Mouse (Mus musculus): ENCODE measurements around the gene Ccdc181. TPM values are rescaled to one million over a fixed set of nuclear protein-coding genes. Genes with fewer than 3 reads are reported as not detected.

Gene Ccdc181
- polyA plus RNA-seq, 1 experiment from 2014 or later, result 2.1 TPM

DNA sequence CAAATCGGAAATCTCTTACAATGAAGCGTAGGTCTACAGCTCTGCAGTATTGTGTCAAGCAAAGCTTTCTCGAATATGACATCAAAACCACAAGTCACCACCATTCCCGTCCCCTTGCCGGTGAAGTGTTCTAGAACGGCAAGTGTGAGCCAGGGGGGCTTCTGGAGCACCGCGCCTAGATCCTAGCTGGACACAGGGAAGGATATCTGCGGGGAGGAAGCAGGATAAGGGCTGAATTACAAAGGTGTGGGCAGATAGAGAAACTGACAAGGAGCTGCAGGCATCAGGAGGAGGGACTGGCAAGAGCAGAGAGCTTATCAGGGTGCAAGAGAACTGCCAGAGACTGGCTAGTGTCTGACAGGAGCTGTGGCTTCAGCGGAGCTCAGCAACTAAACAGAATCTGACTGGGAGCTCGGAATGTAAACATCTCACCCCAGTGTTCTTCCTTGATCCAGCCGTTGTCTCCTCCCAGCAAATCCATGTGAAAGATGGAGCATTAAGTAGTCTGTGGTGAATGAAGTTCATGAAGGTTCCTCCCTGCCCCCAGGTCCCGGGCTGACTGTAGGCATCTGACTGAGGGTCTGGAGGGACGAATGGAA, 44.3 kb downstream of the Ccdc181 start:
- ATAC-seq (ENCODE audit: low read depth), result peak; percentile 47
- no peaks in the 10 kb centered on the region for H3K27me3 ChIP-seq (ENCODE audit: control insufficient read depth, insufficient read depth, low read depth, low read length)
- no peak overlapping the region for H3K4me3 ChIP-seq (ENCODE audit: low read depth, low read length)

DNA sequence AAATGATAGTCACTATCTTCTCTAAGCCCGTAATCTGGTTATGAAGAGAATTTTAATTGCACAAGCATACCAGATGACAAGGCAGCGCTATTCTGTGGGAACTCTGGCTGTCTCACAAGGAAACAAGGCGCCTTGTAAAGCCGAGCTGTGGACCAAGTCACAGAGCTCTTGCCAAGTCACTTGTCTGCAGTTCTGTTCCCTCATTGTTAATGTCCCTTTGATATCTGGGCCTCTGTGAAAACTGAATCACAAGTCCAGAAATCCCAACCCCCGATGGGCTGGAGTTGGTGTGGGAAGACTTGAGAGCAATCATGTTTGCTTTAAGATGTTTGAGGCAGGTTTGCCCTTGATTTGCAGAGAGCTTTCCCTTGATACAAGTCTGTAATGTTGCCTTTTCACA, 45.3 kb downstream of the Ccdc181 start:
- WGBS (ENCODE audit: insufficient replicate concordance), result 71% methylated on average over 5 of the region's 5 CpGs

More for the DNA sequence above, 44.3 kb downstream of the Ccdc181 start:
- Histone ChIP-seq H3K4me2 (ENCODE audit: low read depth, low read length) (no peak overlapping the region), H3K9ac (ENCODE audit: low read depth, low read length) (no peak overlapping the region; the same call in 1 of the 2 replicates), H3K36me3 (ENCODE audit: control insufficient read depth, insufficient read depth) (no peaks in the 10 kb centered on the region), H3K27ac (ENCODE audit: low read length) (no peak overlapping the region), H3K9me3 (replicated peaks; ENCODE audit: control insufficient read depth, low read length) (no peaks in the 10 kb centered on the region), H3K4me1 (ENCODE audit: control insufficient read depth, low read depth, low read length) (peaks cover 3% of the 10 kb centered on the region; the same call in 1 of the 2 replicates)
- 35% methylated on average over 14 of the region's 14 CpGs for WGBS (ENCODE audit: insufficient replicate concordance)

GRCm38 (mm10) chr1:164321408-164321807, 46.0 kb downstream of the Ccdc181 start:
- WGBS (ENCODE audit: insufficient replicate concordance), result 71% methylated on average over 10 of the region's 10 CpGs
- no peak overlapping the region for H3K27ac ChIP-seq (ENCODE audit: low read length)
- no peak for ATAC-seq (ENCODE audit: low read depth)

More for the DNA sequence above, 45.3 kb downstream of the Ccdc181 start:
- Histone ChIP-seq H3K4me1 (ENCODE audit: control insufficient read depth, low read depth, low read length) (peaks cover 3% of the 10 kb centered on the region; the same call in 1 of the 2 replicates), H3K9me3 (replicated peaks; ENCODE audit: control insufficient read depth, low read length) (no peaks in the 10 kb centered on the region), H3K36me3 (ENCODE audit: control insufficient read depth, insufficient read depth) (no peaks in the 10 kb centered on the region), H3K27ac (ENCODE audit: low read length) (no peak overlapping the region), H3K4me3 (ENCODE audit: low read depth, low read length) (no peak overlapping the region), H3K27me3 (ENCODE audit: control insufficient read depth, insufficient read depth, low read depth, low read length) (no peaks in the 10 kb centered on the region), H3K9ac (ENCODE audit: low read depth, low read length) (no peak overlapping the region), H3K4me2 (ENCODE audit: low read depth, low read length) (no peak overlapping the region)
- no peak for ATAC-seq (ENCODE audit: low read depth)

GRCm38 (mm10) chr1:164322987-164323650, 47.7 kb downstream of the Ccdc181 start:
- Histone ChIP-seq H3K27me3 (ENCODE audit: control insufficient read depth, insufficient read depth, low read depth, low read length) (no peaks in the 10 kb centered on the region), H3K27ac (ENCODE audit: low read length) (no peak overlapping the region), H3K9me3 (replicated peaks; ENCODE audit: control insufficient read depth, low read length) (no peaks in the 10 kb centered on the region), H3K36me3 (ENCODE audit: control insufficient read depth, insufficient read depth) (no peaks in the 10 kb centered on the region), H3K9ac (ENCODE audit: low read depth, low read length) (no peak overlapping the region), H3K4me2 (ENCODE audit: low read depth, low read length) (no peak overlapping the region), H3K4me3 (ENCODE audit: low read depth, low read length) (no peak overlapping the region), H3K4me1 (ENCODE audit: control insufficient read depth, low read depth, low read length) (peaks cover 3% of the 10 kb centered on the region; the same call in 1 of the 2 replicates)
- whole genome bisulfite sequencing (ENCODE audit: insufficient replicate concordance), result 69% methylated on average over 8 of the region's 8 CpGs
- ATAC-seq (ENCODE audit: low read depth), result no peak

More at GRCm38 (mm10) chr1:164321408-164321807, 46.0 kb downstream of the Ccdc181 start:
- no peaks in the 10 kb centered on the region for H3K27me3 ChIP-seq (ENCODE audit: control insufficient read depth, insufficient read depth, low read depth, low read length)
- H3K9ac ChIP-seq (ENCODE audit: low read depth, low read length), result no peak overlapping the region
- no peaks in the 10 kb centered on the region for H3K9me3 ChIP-seq (replicated peaks; ENCODE audit: control insufficient read depth, low read length)
- no peak overlapping the region for H3K4me2 ChIP-seq (ENCODE audit: low read depth, low read length)
- no peak overlapping the region for H3K4me3 ChIP-seq (ENCODE audit: low read depth, low read length)
- peaks cover 3% of the 10 kb centered on the region; the same call in 1 of the 2 replicates for H3K4me1 ChIP-seq (ENCODE audit: control insufficient read depth, low read depth, low read length)
- no peaks in the 10 kb centered on the region for H3K36me3 ChIP-seq (ENCODE audit: control insufficient read depth, insufficient read depth)

GRCm38 (mm10) chr1:164324221-164324620, 48.8 kb downstream of the Ccdc181 start:
- no peak overlapping the region for H3K4me2 ChIP-seq (ENCODE audit: low read depth, low read length)
- no peak overlapping the region for H3K4me3 ChIP-seq (ENCODE audit: low read depth, low read length)
- no peak overlapping the region for H3K27ac ChIP-seq (ENCODE audit: low read length)
- no peaks in the 10 kb centered on the region for H3K9me3 ChIP-seq (replicated peaks; ENCODE audit: control insufficient read depth, low read length)
- ATAC-seq (ENCODE audit: low read depth), result no peak
- peaks cover 3% of the 10 kb centered on the region; the same call in 1 of the 2 replicates for H3K4me1 ChIP-seq (ENCODE audit: control insufficient read depth, low read depth, low read length)
- no peaks in the 10 kb centered on the region for H3K27me3 ChIP-seq (ENCODE audit: control insufficient read depth, insufficient read depth, low read depth, low read length)
- H3K36me3 ChIP-seq (ENCODE audit: control insufficient read depth, insufficient read depth), result no peaks in the 10 kb centered on the region
- no peak overlapping the region for H3K9ac ChIP-seq (ENCODE audit: low read depth, low read length)
- WGBS (ENCODE audit: insufficient replicate concordance), result 70% methylated on average over 4 of the region's 4 CpGs

DNA sequence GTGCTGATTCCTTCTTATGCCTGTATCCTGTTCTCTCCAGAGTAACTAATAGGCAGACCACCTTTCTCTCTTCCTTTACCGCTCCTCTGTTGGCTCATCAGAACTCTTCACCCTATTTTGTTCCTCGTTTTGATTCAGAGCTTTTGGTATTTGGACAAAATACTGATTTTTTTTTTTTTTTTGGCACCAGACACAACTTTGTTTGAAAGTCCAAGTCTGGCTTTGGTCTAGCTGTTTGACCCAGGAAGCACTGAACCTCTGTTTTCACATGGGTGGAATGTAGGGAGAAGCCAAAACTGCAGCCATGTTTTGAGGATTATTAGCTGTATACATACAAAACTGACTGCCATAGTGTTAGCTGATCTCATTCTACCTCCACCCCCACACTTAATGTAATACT, 49.5 kb downstream of the Ccdc181 start:
- ATAC-seq (ENCODE audit: low read depth), result no peak

DNA sequence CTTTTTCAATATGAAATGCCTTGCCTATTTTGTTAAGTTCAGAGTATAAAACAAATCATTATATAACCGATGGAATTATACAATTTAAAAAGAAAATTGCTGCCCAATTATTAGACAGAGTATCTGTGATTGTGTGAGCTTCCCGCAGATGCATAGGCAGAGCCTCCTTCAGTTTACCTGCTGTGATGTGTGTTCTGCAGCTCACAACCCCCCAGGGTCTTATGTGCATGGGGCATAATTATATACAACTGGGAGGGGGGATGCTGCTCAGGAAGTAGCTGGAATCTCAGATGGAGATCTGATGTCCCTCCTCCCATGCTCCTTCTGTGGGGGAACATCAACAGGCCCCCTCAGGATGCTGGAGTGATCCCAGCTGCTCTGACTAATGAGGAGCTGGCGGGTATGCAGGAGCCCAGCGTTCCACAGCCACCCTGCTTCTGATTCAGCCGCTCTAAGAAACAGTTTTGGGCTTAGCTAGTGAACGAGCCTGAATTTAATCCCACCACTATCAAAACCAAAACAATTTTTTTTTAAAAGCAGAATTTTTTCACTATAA, 51.3 kb downstream of the Ccdc181 start:
- Histone ChIP-seq H3K27ac (ENCODE audit: low read length) (no peak overlapping the region), H3K27me3 (ENCODE audit: control insufficient read depth, insufficient read depth, low read depth, low read length) (no peaks in the 10 kb centered on the region), H3K9ac (ENCODE audit: low read depth, low read length) (no peak overlapping the region), H3K36me3 (ENCODE audit: control insufficient read depth, insufficient read depth) (no peaks in the 10 kb centered on the region), H3K4me1 (ENCODE audit: control insufficient read depth, low read depth, low read length) (no peaks in the 10 kb centered on the region), H3K9me3 (replicated peaks; ENCODE audit: control insufficient read depth, low read length) (no peaks in the 10 kb centered on the region), H3K4me2 (ENCODE audit: low read depth, low read length) (no peak overlapping the region), H3K4me3 (ENCODE audit: low read depth, low read length) (no peak overlapping the region)
- WGBS (ENCODE audit: insufficient replicate concordance), result 66% methylated on average over 6 of the region's 6 CpGs
- ATAC-seq (ENCODE audit: low read depth), result no peak

More for the DNA sequence above, 49.5 kb downstream of the Ccdc181 start:
- no peak overlapping the region for H3K4me2 ChIP-seq (ENCODE audit: low read depth, low read length)
- no peak overlapping the region for H3K27ac ChIP-seq (ENCODE audit: low read length)
- no peak overlapping the region for H3K9ac ChIP-seq (ENCODE audit: low read depth, low read length)
- H3K27me3 ChIP-seq (ENCODE audit: control insufficient read depth, insufficient read depth, low read depth, low read length), result no peaks in the 10 kb centered on the region
- no peaks in the 10 kb centered on the region for H3K36me3 ChIP-seq (ENCODE audit: control insufficient read depth, insufficient read depth)
- H3K4me3 ChIP-seq (ENCODE audit: low read depth, low read length), result no peak overlapping the region
- no peaks in the 10 kb centered on the region for H3K9me3 ChIP-seq (replicated peaks; ENCODE audit: control insufficient read depth, low read length)
- WGBS (ENCODE audit: insufficient replicate concordance), result 63% methylated on average over 2 of the region's 2 CpGs
- H3K4me1 ChIP-seq (ENCODE audit: control insufficient read depth, low read depth, low read length), result no peaks in the 10 kb centered on the region

GRCm38 (mm10) chr1:164327764-164328163, 52.4 kb downstream of the Ccdc181 start:
- Histone ChIP-seq H3K4me3 (ENCODE audit: low read depth, low read length) (no peak overlapping the region), H3K9me3 (replicated peaks; ENCODE audit: control insufficient read depth, low read length) (no peaks in the 10 kb centered on the region), H3K27me3 (ENCODE audit: control insufficient read depth, insufficient read depth, low read depth, low read length) (no peaks in the 10 kb centered on the region), H3K4me1 (ENCODE audit: control insufficient read depth, low read depth, low read length) (no peaks in the 10 kb centered on the region), H3K36me3 (ENCODE audit: control insufficient read depth, insufficient read depth) (no peaks in the 10 kb centered on the region), H3K9ac (ENCODE audit: low read depth, low read length) (no peak overlapping the region), H3K4me2 (ENCODE audit: low read depth, low read length) (no peak overlapping the region), H3K27ac (ENCODE audit: low read length) (no peak overlapping the region)
- ATAC-seq (ENCODE audit: low read depth), result no peak
- 75% methylated on average over 7 of the region's 7 CpGs for WGBS (ENCODE audit: insufficient replicate concordance)

- Histone ChIP-seq H3K4me3 (ENCODE audit: low read depth, low read length) (no peak overlapping the region), H3K36me3 (ENCODE audit: control insufficient read depth, insufficient read depth) (no peaks in the 10 kb centered on the region), H3K27ac (ENCODE audit: low read length) (no peak overlapping the region), H3K9ac (ENCODE audit: low read depth, low read length) (no peak overlapping the region), H3K4me1 (ENCODE audit: control insufficient read depth, low read depth, low read length) (no peaks in the 10 kb centered on the region), H3K27me3 (ENCODE audit: control insufficient read depth, insufficient read depth, low read depth, low read length) (no peaks in the 10 kb centered on the region), H3K9me3 (replicated peaks; ENCODE audit: control insufficient read depth, low read length) (no peaks in the 10 kb centered on the region), H3K4me2 (ENCODE audit: low read depth, low read length) (no peak overlapping the region)
- ATAC-seq (ENCODE audit: low read depth), result no peak
- WGBS (ENCODE audit: insufficient replicate concordance), result 77% methylated on average over 11 of the region's 11 CpGs
Observed at GRCm38 (mm10) chr1:164332559-164332958, 57.2 kb downstream of the Ccdc181 start.

All from liver, embryonic 16.5 days (tissue).